Mouse (Mus musculus): Measurements from ENCODE around the gene Cerkl. TPM values are rescaled to one million over a fixed set of nuclear protein-coding genes. Genes with fewer than 3 reads are reported as not detected.

Cerkl gene
- polyA plus RNA-seq, 1 experiment = 1.8 TPM

DNA sequence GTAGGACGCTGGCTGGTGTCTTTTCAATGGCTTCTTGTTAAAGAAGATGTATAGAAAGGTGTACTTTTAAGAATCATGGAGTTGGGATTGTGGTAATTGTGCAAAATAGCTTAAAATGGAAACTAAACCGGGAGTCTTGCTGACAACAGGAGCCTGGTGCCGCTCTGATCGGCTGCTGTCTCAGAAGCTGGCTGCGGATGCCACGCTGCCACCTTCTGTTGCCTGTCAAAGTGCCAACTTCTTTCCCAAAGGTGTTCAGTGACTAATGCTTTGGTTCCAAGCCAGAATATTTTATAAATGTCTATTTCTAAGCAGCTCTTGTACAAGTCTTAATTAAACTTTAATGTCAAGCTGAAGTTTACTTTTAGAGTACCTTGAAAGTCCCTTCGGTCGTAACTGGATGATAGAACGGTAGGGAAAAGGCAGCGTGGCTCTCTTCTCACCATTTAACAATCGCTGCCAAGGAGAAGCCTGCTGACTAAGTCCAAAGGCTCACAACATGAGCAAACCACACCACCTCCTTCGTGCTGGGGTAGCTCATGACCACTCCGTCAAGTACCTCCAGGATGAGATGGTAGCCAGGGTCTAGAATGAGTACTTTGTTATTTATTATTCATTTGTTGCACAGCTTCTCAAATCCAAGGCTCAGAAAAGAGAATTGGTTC is 147.0 kb downstream of the Cerkl start:
- no peak for TF ChIP-seq POLR2A (IDR thresholded peaks at IDR 0.05; ENCODE audit: insufficient read depth, low read length)
- TF ChIP-seq EP300 (IDR thresholded peaks at IDR 0.05; ENCODE audit: insufficient read depth, low read depth, low read length) = no peak
- TF ChIP-seq CTCF (IDR thresholded peaks at IDR 0.05; ENCODE audit: low read depth, low read length) = no peak
- H3K27me3 ChIP-seq (ENCODE audit: control insufficient read depth, insufficient read depth, low read length, poor library complexity, severe bottlenecking) = no peaks in the 10 kb centered on the region
- H3K9me3 ChIP-seq (replicated peaks; ENCODE audit: control insufficient read depth, insufficient read depth, low read length, poor library complexity, severe bottlenecking) = no peaks in the 10 kb centered on the region
- H3K4me3 ChIP-seq (ENCODE audit: low read depth, low read length) = no peak overlapping the region
- H3K9ac ChIP-seq (ENCODE audit: low read depth, poor library complexity, severe bottlenecking) = no peak overlapping the region
- no peaks in the 10 kb centered on the region for H3K36me3 ChIP-seq (ENCODE audit: control insufficient read depth, insufficient read depth, low read length, poor library complexity, severe bottlenecking)
- H3K27ac ChIP-seq (ENCODE audit: insufficient read depth, low read length) = no peak overlapping the region
- no peaks in the 10 kb centered on the region for H3K4me1 ChIP-seq (ENCODE audit: control insufficient read depth, insufficient read depth, low read length)

- Histone ChIP-seq H3K27me3 (ENCODE audit: control insufficient read depth, insufficient read depth, low read length, poor library complexity, severe bottlenecking) (no peaks in the 10 kb centered on the region), H3K4me1 (ENCODE audit: control insufficient read depth, insufficient read depth, low read length) (no peaks in the 10 kb centered on the region), H3K27ac (ENCODE audit: insufficient read depth, low read length) (no peak overlapping the region), H3K4me3 (ENCODE audit: low read depth, low read length) (no peak overlapping the region), H3K9ac (ENCODE audit: low read depth, poor library complexity, severe bottlenecking) (no peak overlapping the region), H3K9me3 (replicated peaks; ENCODE audit: control insufficient read depth, insufficient read depth, low read length, poor library complexity, severe bottlenecking) (no peaks in the 10 kb centered on the region), H3K36me3 (ENCODE audit: control insufficient read depth, insufficient read depth, low read length, poor library complexity, severe bottlenecking) (no peaks in the 10 kb centered on the region)
- TF ChIP-seq EP300 (IDR thresholded peaks at IDR 0.05; ENCODE audit: insufficient read depth, low read depth, low read length) (no peak), POLR2A (IDR thresholded peaks at IDR 0.05; ENCODE audit: insufficient read depth, low read length) (no peak), CTCF (IDR thresholded peaks at IDR 0.05; ENCODE audit: low read depth, low read length) (no peak)
These were observed 149.0 kb downstream of the Cerkl start for GRCm38 (mm10) chr2:79307549-79307948.

- no peaks in the 10 kb centered on the region for H3K36me3 ChIP-seq (ENCODE audit: control insufficient read depth, insufficient read depth, low read length, poor library complexity, severe bottlenecking)
- no peaks in the 10 kb centered on the region for H3K27me3 ChIP-seq (ENCODE audit: control insufficient read depth, insufficient read depth, low read length, poor library complexity, severe bottlenecking)
- no peaks in the 10 kb centered on the region for H3K9me3 ChIP-seq (replicated peaks; ENCODE audit: control insufficient read depth, insufficient read depth, low read length, poor library complexity, severe bottlenecking)
- no peak overlapping the region for H3K4me3 ChIP-seq (ENCODE audit: low read depth, low read length)
- no peaks in the 10 kb centered on the region for H3K4me1 ChIP-seq (ENCODE audit: control insufficient read depth, insufficient read depth, low read length)
- H3K27ac ChIP-seq (ENCODE audit: insufficient read depth, low read length) = no peak overlapping the region
- no peak overlapping the region for H3K9ac ChIP-seq (ENCODE audit: low read depth, poor library complexity, severe bottlenecking)
- TF ChIP-seq POLR2A (IDR thresholded peaks at IDR 0.05; ENCODE audit: insufficient read depth, low read length) = no peak
- no peak for TF ChIP-seq CTCF (IDR thresholded peaks at IDR 0.05; ENCODE audit: low read depth, low read length)
- no peak for TF ChIP-seq EP300 (IDR thresholded peaks at IDR 0.05; ENCODE audit: insufficient read depth, low read depth, low read length)
These were observed 154.2 kb downstream of the Cerkl start for GRCm38 (mm10) chr2:79302398-79302797.

DNA sequence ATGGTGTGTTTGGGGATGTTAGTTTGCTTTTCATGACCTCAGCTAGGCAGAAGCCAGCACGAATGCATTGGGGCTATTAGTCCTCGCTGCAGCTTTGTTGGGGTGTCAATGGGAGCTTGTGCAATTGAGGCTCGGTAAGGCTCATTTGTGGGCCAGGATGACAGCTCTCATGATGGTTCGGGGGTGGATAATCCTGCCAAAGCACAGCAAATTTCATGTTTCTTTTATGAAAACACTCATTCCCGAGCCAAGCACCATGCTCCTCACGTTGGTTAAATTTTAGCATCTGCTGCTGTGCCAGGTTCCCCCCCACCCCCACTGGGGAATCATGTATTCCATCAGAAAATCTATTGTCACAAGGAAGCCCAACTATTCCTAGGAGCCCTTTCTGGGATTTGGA is 164.2 kb downstream of the Cerkl start:
- Histone ChIP-seq H3K4me1 (ENCODE audit: control insufficient read depth, insufficient read depth, low read length) (no peaks in the 10 kb centered on the region), H3K4me3 (ENCODE audit: low read depth, low read length) (no peak overlapping the region), H3K27ac (ENCODE audit: insufficient read depth, low read length) (no peak overlapping the region), H3K9me3 (replicated peaks; ENCODE audit: control insufficient read depth, insufficient read depth, low read length, poor library complexity, severe bottlenecking) (no peaks in the 10 kb centered on the region), H3K27me3 (ENCODE audit: control insufficient read depth, insufficient read depth, low read length, poor library complexity, severe bottlenecking) (no peaks in the 10 kb centered on the region), H3K9ac (ENCODE audit: low read depth, poor library complexity, severe bottlenecking) (no peak overlapping the region), H3K36me3 (ENCODE audit: control insufficient read depth, insufficient read depth, low read length, poor library complexity, severe bottlenecking) (no peaks in the 10 kb centered on the region)
- TF ChIP-seq EP300 (IDR thresholded peaks at IDR 0.05; ENCODE audit: insufficient read depth, low read depth, low read length) = no peak
- no peak for TF ChIP-seq CTCF (IDR thresholded peaks at IDR 0.05; ENCODE audit: low read depth, low read length)
- no peak for TF ChIP-seq POLR2A (IDR thresholded peaks at IDR 0.05; ENCODE audit: insufficient read depth, low read length)

DNA sequence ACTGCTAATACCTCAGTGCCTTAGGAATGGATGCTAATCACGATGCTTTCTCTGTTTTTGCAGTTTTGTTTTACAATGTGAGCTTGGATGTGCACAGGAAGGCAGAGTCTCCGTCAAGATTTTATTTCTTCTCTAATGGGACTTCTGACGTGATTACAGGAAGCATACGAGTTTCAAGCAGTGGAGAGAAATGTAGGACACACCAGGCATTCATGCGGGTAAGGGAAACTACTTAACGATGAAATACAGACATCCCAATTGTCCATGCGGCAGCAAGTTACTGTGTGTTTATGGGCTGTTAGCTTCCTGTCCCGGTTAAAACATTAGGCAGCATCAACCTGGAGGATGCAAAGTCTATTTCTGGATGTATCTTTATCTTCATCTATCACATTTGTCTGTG is 164.7 kb downstream of the Cerkl start:
- H3K9ac ChIP-seq (ENCODE audit: low read depth, poor library complexity, severe bottlenecking) = no peak overlapping the region
- H3K36me3 ChIP-seq (ENCODE audit: control insufficient read depth, insufficient read depth, low read length, poor library complexity, severe bottlenecking) = no peaks in the 10 kb centered on the region
- no peak overlapping the region for H3K4me3 ChIP-seq (ENCODE audit: low read depth, low read length)
- H3K9me3 ChIP-seq (replicated peaks; ENCODE audit: control insufficient read depth, insufficient read depth, low read length, poor library complexity, severe bottlenecking) = no peaks in the 10 kb centered on the region
- H3K4me1 ChIP-seq (ENCODE audit: control insufficient read depth, insufficient read depth, low read length) = no peaks in the 10 kb centered on the region
- TF ChIP-seq EP300 (IDR thresholded peaks at IDR 0.05; ENCODE audit: insufficient read depth, low read depth, low read length) = no peak
- no peak for TF ChIP-seq CTCF (IDR thresholded peaks at IDR 0.05; ENCODE audit: low read depth, low read length)
- no peak for TF ChIP-seq POLR2A (IDR thresholded peaks at IDR 0.05; ENCODE audit: insufficient read depth, low read length)
- no peak overlapping the region for H3K27ac ChIP-seq (ENCODE audit: insufficient read depth, low read length)
- H3K27me3 ChIP-seq (ENCODE audit: control insufficient read depth, insufficient read depth, low read length, poor library complexity, severe bottlenecking) = no peaks in the 10 kb centered on the region

DNA sequence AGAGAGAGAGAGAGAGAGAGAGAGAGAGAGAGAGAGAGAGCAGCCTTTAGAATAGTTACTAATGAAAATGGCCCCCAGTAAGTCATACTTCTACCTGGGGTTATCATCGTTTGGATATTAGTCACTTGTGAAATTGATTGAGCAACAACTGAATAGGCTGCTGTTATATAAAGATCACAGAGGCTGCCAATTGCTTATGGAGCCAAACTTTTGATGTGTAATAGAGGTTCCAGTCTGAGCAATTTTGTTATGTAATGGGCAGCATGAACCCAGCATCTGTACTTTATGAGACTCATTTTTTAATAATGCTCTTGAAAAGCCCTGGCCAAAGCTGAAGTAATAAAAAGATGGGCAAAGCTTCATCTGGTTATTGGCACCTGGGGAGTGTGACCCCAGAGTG is 166.4 kb downstream of the Cerkl start:
- Histone ChIP-seq H3K36me3 (ENCODE audit: control insufficient read depth, insufficient read depth, low read length, poor library complexity, severe bottlenecking) (no peaks in the 10 kb centered on the region), H3K9me3 (replicated peaks; ENCODE audit: control insufficient read depth, insufficient read depth, low read length, poor library complexity, severe bottlenecking) (no peaks in the 10 kb centered on the region), H3K4me3 (ENCODE audit: low read depth, low read length) (no peak overlapping the region), H3K4me1 (ENCODE audit: control insufficient read depth, insufficient read depth, low read length) (no peaks in the 10 kb centered on the region), H3K27me3 (ENCODE audit: control insufficient read depth, insufficient read depth, low read length, poor library complexity, severe bottlenecking) (no peaks in the 10 kb centered on the region), H3K9ac (ENCODE audit: low read depth, poor library complexity, severe bottlenecking) (no peak overlapping the region), H3K27ac (ENCODE audit: insufficient read depth, low read length) (no peak overlapping the region)
- TF ChIP-seq POLR2A (IDR thresholded peaks at IDR 0.05; ENCODE audit: insufficient read depth, low read length) = no peak
- no peak for TF ChIP-seq CTCF (IDR thresholded peaks at IDR 0.05; ENCODE audit: low read depth, low read length)
- no peak for TF ChIP-seq EP300 (IDR thresholded peaks at IDR 0.05; ENCODE audit: insufficient read depth, low read depth, low read length)

Data from ES-Bruce4 (cell line).